Mouse (Mus musculus): ENCODE results near the gene Nppc. TPM values are rescaled to one million over a fixed set of nuclear protein-coding genes. Genes with fewer than 3 reads are reported as not detected.

The Nppc gene
- polyA plus RNA-seq, 1 experiment from 2014 or later = 3.6 TPM

DNA sequence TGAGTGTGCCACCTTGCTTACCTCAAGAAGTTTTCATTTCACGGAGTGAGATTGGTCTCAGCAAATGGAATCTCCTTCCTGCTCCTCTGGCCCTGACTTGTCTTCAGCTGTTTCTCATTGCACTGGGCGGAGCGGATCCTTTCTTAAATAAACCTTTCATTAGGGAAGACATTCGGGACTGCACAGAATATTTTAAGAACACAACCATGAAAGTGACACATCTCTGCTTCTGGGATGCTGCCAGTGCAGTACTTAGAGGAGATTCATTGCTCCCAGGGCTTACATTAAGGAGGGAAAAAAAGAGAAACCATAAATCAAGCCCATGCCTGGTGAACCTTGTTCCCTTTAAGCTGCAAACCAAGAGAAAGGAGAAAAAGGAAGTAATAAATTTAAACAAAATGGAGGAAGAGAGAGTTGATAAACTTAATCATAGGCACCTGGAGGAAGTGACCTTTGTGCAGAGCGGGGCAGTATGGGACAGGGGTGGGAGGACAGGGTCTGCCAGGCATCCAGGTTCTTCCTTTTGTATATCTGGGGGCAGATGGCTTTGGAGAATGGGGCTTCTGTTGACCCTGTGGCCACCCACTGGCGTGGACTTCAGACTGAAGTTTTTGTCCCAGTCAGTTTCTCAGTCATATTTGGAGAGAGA is 37.5 kb downstream of the Nppc start:
- Histone ChIP-seq H3K27ac (ENCODE audit: low read length) (peak overlapping the region; percentile 52; the same call in 1 of the 2 replicates), H3K4me2 (replicated peaks; ENCODE audit: low read depth, low read length) (0 out of 2 replicates have a peak overlapping the region, but pooled peaks have one; percentile 7), H3K9me3 (ENCODE audit: low read length) (no peaks in the 10 kb centered on the region), H3K27me3 (ENCODE audit: insufficient read depth, low read length) (0 out of 2 replicates have a peak, but pooled peaks cover 2% of the 10 kb centered on the region), H3K36me3 (ENCODE audit: insufficient read depth, low read length) (no peaks in the 10 kb centered on the region), H3K9ac (replicated peaks; ENCODE audit: low read length) (no peak overlapping the region), H3K4me3 (ENCODE audit: low read length) (no peak overlapping the region), H3K4me1 (ENCODE audit: insufficient read depth, low read length) (peaks cover 12% of the 10 kb centered on the region)
- peak; percentile 65 for ATAC-seq (ENCODE audit: low FRiP score, low TSS enrichment)
- 24% methylated on average over 6 of the region's 6 CpGs for WGBS

DNA sequence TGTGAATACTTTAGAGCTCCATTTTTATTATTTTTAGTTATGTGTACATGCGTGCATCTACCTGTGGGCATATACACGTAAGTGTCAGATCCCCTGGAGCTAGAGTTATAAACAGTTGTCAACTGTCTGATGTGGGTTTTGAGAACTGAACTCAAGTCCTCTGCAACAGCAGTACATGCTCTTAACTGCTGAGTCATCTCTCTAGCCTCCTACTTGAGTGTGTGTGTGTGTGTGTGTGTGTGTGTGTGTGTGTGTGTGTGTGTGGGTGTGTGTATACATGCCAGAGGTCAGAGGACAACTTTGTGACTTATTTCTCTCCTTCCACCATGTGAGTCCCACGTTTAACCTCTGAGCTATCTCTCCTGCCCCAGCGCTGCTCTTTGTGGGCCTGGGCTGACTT is 39.8 kb downstream of the Nppc start:
- 79% methylated on average over 4 of the region's 4 CpGs for WGBS
- Histone ChIP-seq H3K27me3 (ENCODE audit: insufficient read depth, low read length) (0 out of 2 replicates have a peak, but pooled peaks cover 4% of the 10 kb centered on the region), H3K27ac (ENCODE audit: low read length) (no peak overlapping the region), H3K4me2 (replicated peaks; ENCODE audit: low read depth, low read length) (no peak overlapping the region), H3K4me3 (ENCODE audit: low read length) (no peak overlapping the region), H3K9me3 (ENCODE audit: low read length) (no peaks in the 10 kb centered on the region), H3K4me1 (ENCODE audit: insufficient read depth, low read length) (peaks cover 12% of the 10 kb centered on the region), H3K9ac (replicated peaks; ENCODE audit: low read length) (no peak overlapping the region), H3K36me3 (ENCODE audit: insufficient read depth, low read length) (no peaks in the 10 kb centered on the region)
- no peak for ATAC-seq (ENCODE audit: low FRiP score, low TSS enrichment)

GRCm38 (mm10) chr1:86629936-86630335 is 40.4 kb downstream of the Nppc start:
- no peaks in the 10 kb centered on the region for H3K36me3 ChIP-seq (ENCODE audit: insufficient read depth, low read length)
- H3K9me3 ChIP-seq (ENCODE audit: low read length) = no peaks in the 10 kb centered on the region
- no peak overlapping the region for H3K4me3 ChIP-seq (ENCODE audit: low read length)
- H3K4me1 ChIP-seq (ENCODE audit: insufficient read depth, low read length) = peaks cover 12% of the 10 kb centered on the region
- no peak for ATAC-seq (ENCODE audit: low FRiP score, low TSS enrichment)
- 0 out of 2 replicates have a peak, but pooled peaks cover 4% of the 10 kb centered on the region for H3K27me3 ChIP-seq (ENCODE audit: insufficient read depth, low read length)
- 52% methylated on average over 4 of the region's 4 CpGs for WGBS
- no peak overlapping the region for H3K27ac ChIP-seq (ENCODE audit: low read length)
- no peak overlapping the region for H3K4me2 ChIP-seq (replicated peaks; ENCODE audit: low read depth, low read length)
- H3K9ac ChIP-seq (replicated peaks; ENCODE audit: low read length) = no peak overlapping the region

DNA sequence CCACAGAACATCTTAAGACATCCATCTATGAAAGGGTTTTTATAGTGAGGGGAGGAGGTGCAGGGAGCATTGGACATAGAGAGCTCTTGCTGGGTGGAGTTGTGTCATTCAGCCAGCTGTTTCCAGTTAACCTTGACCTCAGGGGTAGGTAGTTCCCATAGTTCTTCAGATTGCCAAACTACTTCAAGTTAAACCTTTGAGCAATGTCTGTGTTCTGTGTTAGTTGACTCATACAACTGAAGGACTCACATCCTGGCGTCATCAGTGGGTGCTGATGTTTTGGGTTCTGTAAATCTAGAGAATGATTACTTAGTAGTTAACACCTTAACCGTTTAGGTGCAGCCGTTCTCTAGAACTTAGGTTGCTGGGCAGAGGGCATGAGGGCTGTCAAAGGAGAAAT is 42.1 kb downstream of the Nppc start:
- Histone ChIP-seq H3K4me1 (ENCODE audit: insufficient read depth, low read length) (peaks cover 11% of the 10 kb centered on the region), H3K4me2 (replicated peaks; ENCODE audit: low read depth, low read length) (no peak overlapping the region), H3K27ac (ENCODE audit: low read length) (no peak overlapping the region), H3K9me3 (ENCODE audit: low read length) (no peaks in the 10 kb centered on the region; the same call in 1 of the 2 replicates), H3K9ac (replicated peaks; ENCODE audit: low read length) (no peak overlapping the region), H3K36me3 (ENCODE audit: insufficient read depth, low read length) (no peaks in the 10 kb centered on the region), H3K4me3 (ENCODE audit: low read length) (no peak overlapping the region), H3K27me3 (ENCODE audit: insufficient read depth, low read length) (0 out of 2 replicates have a peak, but pooled peaks cover 4% of the 10 kb centered on the region)
- no peak for ATAC-seq (ENCODE audit: low FRiP score, low TSS enrichment)
- 60% methylated on average over 3 of the region's 3 CpGs for WGBS

GRCm38 (mm10) chr1:86623001-86624000 is 47.1 kb downstream of the Nppc start:
- Histone ChIP-seq H3K4me2 (replicated peaks; ENCODE audit: low read depth, low read length) (peak overlapping the region; percentile 23), H3K4me1 (ENCODE audit: insufficient read depth, low read length) (peaks cover 7% of the 10 kb centered on the region; the same call in 1 of the 2 replicates), H3K27ac (ENCODE audit: low read length) (no peak overlapping the region), H3K27me3 (ENCODE audit: insufficient read depth, low read length) (0 out of 2 replicates have a peak, but pooled peaks cover 4% of the 10 kb centered on the region), H3K36me3 (ENCODE audit: insufficient read depth, low read length) (no peaks in the 10 kb centered on the region), H3K9me3 (ENCODE audit: low read length) (no peaks in the 10 kb centered on the region; the same call in 1 of the 2 replicates), H3K4me3 (ENCODE audit: low read length) (no peak overlapping the region), H3K9ac (replicated peaks; ENCODE audit: low read length) (peak overlapping the region; percentile 10; the same call in 1 of the 2 replicates)
- ATAC-seq (ENCODE audit: low FRiP score, low TSS enrichment) = no peak; the same call in 1 of the 2 replicates
- WGBS = 19% methylated on average over 16 of the region's 16 CpGs

DNA sequence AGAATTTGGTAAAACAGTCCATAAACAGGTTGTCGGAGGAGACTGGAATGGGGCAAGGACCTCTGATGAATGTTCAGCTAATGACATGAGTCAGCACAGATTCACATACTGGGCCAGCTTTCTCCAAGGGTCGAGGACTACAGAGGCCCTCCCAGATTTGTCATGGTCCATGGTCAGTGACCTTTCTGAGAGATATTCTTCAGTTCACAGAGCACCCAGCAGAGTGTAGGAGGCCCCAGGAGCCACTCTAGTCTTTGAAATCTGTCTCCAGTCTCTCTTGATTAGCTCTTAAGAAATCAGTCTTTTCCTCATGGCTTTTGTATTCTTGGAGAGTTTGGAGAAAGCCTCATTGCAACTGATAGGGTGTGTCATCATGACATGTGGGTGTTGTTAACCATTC is 48.1 kb downstream of the Nppc start:
- H3K9me3 ChIP-seq (ENCODE audit: low read length) = no peaks in the 10 kb centered on the region; the same call in 1 of the 2 replicates
- peaks cover 7% of the 10 kb centered on the region; the same call in 1 of the 2 replicates for H3K4me1 ChIP-seq (ENCODE audit: insufficient read depth, low read length)
- no peak; the same call in 1 of the 2 replicates for ATAC-seq (ENCODE audit: low FRiP score, low TSS enrichment)
- no peak overlapping the region for H3K27ac ChIP-seq (ENCODE audit: low read length)
- no peaks in the 10 kb centered on the region for H3K36me3 ChIP-seq (ENCODE audit: insufficient read depth, low read length)
- no peaks in the 10 kb centered on the region for H3K27me3 ChIP-seq (ENCODE audit: insufficient read depth, low read length)
- no peak overlapping the region for H3K4me3 ChIP-seq (ENCODE audit: low read length)
- no peak overlapping the region for H3K4me2 ChIP-seq (replicated peaks; ENCODE audit: low read depth, low read length)
- no peak overlapping the region for H3K9ac ChIP-seq (replicated peaks; ENCODE audit: low read length)
- WGBS = 43% methylated on average over 2 of the region's 2 CpGs

GRCm38 (mm10) chr1:86618454-86619125 is 51.8 kb downstream of the Nppc start:
- Histone ChIP-seq H3K9me3 (ENCODE audit: low read length) (no peaks in the 10 kb centered on the region), H3K4me2 (replicated peaks; ENCODE audit: low read depth, low read length) (no peak overlapping the region), H3K27ac (ENCODE audit: low read length) (no peak overlapping the region), H3K27me3 (ENCODE audit: insufficient read depth, low read length) (no peaks in the 10 kb centered on the region), H3K4me3 (ENCODE audit: low read length) (no peak overlapping the region), H3K36me3 (ENCODE audit: insufficient read depth, low read length) (no peaks in the 10 kb centered on the region), H3K9ac (replicated peaks; ENCODE audit: low read length) (no peak overlapping the region), H3K4me1 (ENCODE audit: insufficient read depth, low read length) (peaks cover 7% of the 10 kb centered on the region; the same call in 1 of the 2 replicates)
- WGBS = 59% methylated on average over 10 of the region's 10 CpGs
- no peak for ATAC-seq (ENCODE audit: low FRiP score, low TSS enrichment)

Data from kidney, embryonic 16.5 days (tissue).